Mouse (Mus musculus) thymus, postnatal 10 days (tissue): Measurements from ENCODE around the gene Clmn.

Experiments used
- DNase-seq, 2 experiments: peaks; one replicate each; pipeline ENCODE4 v3.0.0; 2021; ENCODE audit warnings: low spot score in 2 of 2

Clmn gene

GRCm38 (mm10) chr12:104864439-104865165, at the start of gene Clmn:
TSS of gene Clmn (minus strand) at chr12:104865076.
- DNase-seq, result no peak

GRCm38 (mm10) chr12:104912990-104913389, 48.1 kb upstream of the Clmn start:
- no peak for DNase-seq

- no peak for DNase-seq
Observed at GRCm38 (mm10) chr12:104912281-104912933, 47.5 kb upstream of the Clmn start.

- DNase-seq, result no peak
Observed at GRCm38 (mm10) chr12:104909750-104910149, 44.9 kb upstream of the Clmn start.

GRCm38 (mm10) chr12:104908986-104909385, 44.1 kb upstream of the Clmn start:
- no peak for DNase-seq

- DNase-seq, result no peak
Observed at GRCm38 (mm10) chr12:104908024-104908781, 43.3 kb upstream of the Clmn start.

GRCm38 (mm10) chr12:104907133-104907532, 42.3 kb upstream of the Clmn start:
- no peak for DNase-seq

GRCm38 (mm10) chr12:104904138-104904537, 39.3 kb upstream of the Clmn start:
- no peak for DNase-seq

GRCm38 (mm10) chr12:104902392-104903053, 37.6 kb upstream of the Clmn start:
- no peak for DNase-seq

GRCm38 (mm10) chr12:104901320-104901719, 36.4 kb upstream of the Clmn start:
- no peak for DNase-seq

GRCm38 (mm10) chr12:104899835-104900234, 35.0 kb upstream of the Clmn start:
- no peak for DNase-seq

- DNase-seq, result no peak
Observed at GRCm38 (mm10) chr12:104899161-104899560, 34.3 kb upstream of the Clmn start.

- no peak for DNase-seq
Observed at GRCm38 (mm10) chr12:104898718-104899117, 33.8 kb upstream of the Clmn start.

GRCm38 (mm10) chr12:104897051-104897618, 32.3 kb upstream of the Clmn start:
- DNase-seq, result no peak

GRCm38 (mm10) chr12:104896640-104897039, 31.8 kb upstream of the Clmn start:
- DNase-seq, result no peak

- DNase-seq, result no peak
Observed at GRCm38 (mm10) chr12:104892245-104892644, 27.4 kb upstream of the Clmn start.

- no peak for DNase-seq
Observed at GRCm38 (mm10) chr12:104890066-104890465, 25.2 kb upstream of the Clmn start.

- no peak for DNase-seq
Observed at GRCm38 (mm10) chr12:104886104-104886503, 21.2 kb upstream of the Clmn start.

GRCm38 (mm10) chr12:104882533-104882932, 17.7 kb upstream of the Clmn start:
- DNase-seq, result no peak

- no peak for DNase-seq
Observed at GRCm38 (mm10) chr12:104882061-104882460, 17.2 kb upstream of the Clmn start.

- no peak for DNase-seq
Observed at GRCm38 (mm10) chr12:104881518-104882060, 16.7 kb upstream of the Clmn start.
